32 mouse cellular contexts compared by ENCODE assay signal in genomic region chr2:24776831-24777230, GRCm38 (mm10). TPM values are rescaled to one million over a fixed set of nuclear protein-coding genes. Genes with fewer than 3 reads are reported as not detected.
DNase-seq lines count a peak whose midpoint lies in the region; ATAC-seq and TF ChIP-seq lines count a peak whose summit lies in the region.
"Had no signal": no experiment of that assay in that cellular context is flagged by ENCODE, and none has a peak within 500 bp of the region (broad histone marks: within the 10 kb centered on the region; RNA-seq: fewer than 3 reads in every experiment).

No protein-coding gene starts in this region.

- TF ChIP-seq POLR2A in CH12.LX (IDR thresholded peaks at IDR 0.05; ENCODE audit: low read depth, low read length) = no peak

- H3K27ac ChIP-seq in forebrain, postnatal 0 days (ENCODE audit: low read depth, low read length) = no peak overlapping the region
- no peak overlapping the region for H3K27ac ChIP-seq in forebrain, embryonic 14.5 days (ENCODE audit: low read depth, low read length)
- no peak overlapping the region for H3K27ac ChIP-seq in CH12.LX (ENCODE audit: insufficient read depth, low read depth)
- no peak overlapping the region for H3K27ac ChIP-seq in heart, embryonic 11.5 days (ENCODE audit: low read depth, low read length)
- H3K27ac ChIP-seq in liver, postnatal 0 days (ENCODE audit: low read depth) = no peak overlapping the region
- H3K27ac ChIP-seq: forebrain, embryonic 12.5 days; heart, embryonic 13.5 days; hindbrain, embryonic 13.5 days; kidney, postnatal 0 days; limb, embryonic 15.5 days; liver, embryonic 14.5 days; lung, embryonic 15.5 days; neural tube, embryonic 13.5 days had no signal

- in situ Hi-C loops in CH12.LX (cut with MboI; ENCODE audit: low pct_ligation_motif_present, low pct_unique_long_range_greater_than_20kb, low sequenced_read_pairs) = no loop called here

- H3K27me3 ChIP-seq in forebrain, postnatal 0 days (ENCODE audit: insufficient read depth, low read length) = no peaks in the 10 kb centered on the region
- H3K27me3 ChIP-seq in forebrain, embryonic 14.5 days (replicated peaks; ENCODE audit: control insufficient read depth, insufficient read depth, low read length) = no peaks in the 10 kb centered on the region
- H3K27me3 ChIP-seq in CH12.LX (replicated peaks) = no peaks in the 10 kb centered on the region
- H3K27me3 ChIP-seq in heart, embryonic 11.5 days (ENCODE audit: control insufficient read depth, insufficient read depth, low read length) = no peaks in the 10 kb centered on the region
- no peaks in the 10 kb centered on the region for H3K27me3 ChIP-seq in liver, postnatal 0 days (ENCODE audit: insufficient read depth, low read length)
- H3K27me3 ChIP-seq: forebrain, embryonic 12.5 days; heart, embryonic 13.5 days; hindbrain, embryonic 13.5 days; limb, embryonic 15.5 days; lung, embryonic 15.5 days; neural tube, embryonic 13.5 days; Patski had no signal

- H3K9ac ChIP-seq in forebrain, postnatal 0 days = no peak overlapping the region
- H3K9ac ChIP-seq in forebrain, embryonic 14.5 days (ENCODE audit: low read length) = no peak overlapping the region
- H3K9ac ChIP-seq in CH12.LX (ENCODE audit: insufficient read depth, low read depth) = no peak overlapping the region
- no peak overlapping the region for H3K9ac ChIP-seq in heart, embryonic 11.5 days (ENCODE audit: low read depth, low read length)
- H3K9ac ChIP-seq in liver, postnatal 0 days (replicated peaks) = no peak overlapping the region
- H3K9ac ChIP-seq: forebrain, embryonic 12.5 days; heart, embryonic 13.5 days; hindbrain, embryonic 13.5 days; limb, embryonic 15.5 days; liver, embryonic 14.5 days; lung, embryonic 15.5 days; neural tube, embryonic 13.5 days had no signal

- DNase-seq in forebrain, postnatal 0 days = no peak
- no peak for DNase-seq in forebrain, embryonic 14.5 days (ENCODE audit: low spot score)
- DNase-seq in CH12.LX (ENCODE audit: extremely low read depth) (peak; percentile 11), MN1 (ENCODE audit: low spot score) (peak; percentile 9)
- no peak for DNase-seq in liver, postnatal 0 days
- DNase-seq: adrenal gland, postnatal 10 days; B cell, adult 2 months; cerebellum, adult 11 months; cerebellum, adult 9-11 months; gastrocnemius, postnatal 14 days; heart, adult 11 months; heart, postnatal 14 days; kidney, adult 2 months; left cerebral cortex, postnatal 4 days; lung, postnatal 36 days; retina, postnatal 1 day; right cerebral cortex, postnatal 25 days; spleen, adult 18-20 months had no signal

- TF ChIP-seq EP300 in CH12.LX (IDR thresholded peaks at IDR 0.05; ENCODE audit: low read length) = no peak
- TF ChIP-seq EP300 in liver, postnatal 0 days (IDR thresholded peaks at IDR 0.05; ENCODE audit: low read depth) = no peak

- no peak overlapping the region for H3K4me2 ChIP-seq in forebrain, postnatal 0 days (ENCODE audit: low read depth)
- no peak overlapping the region for H3K4me2 ChIP-seq in forebrain, embryonic 14.5 days (ENCODE audit: low read length)
- no peak overlapping the region for H3K4me2 ChIP-seq in CH12.LX (ENCODE audit: insufficient read depth, low read depth, poor library complexity, severe bottlenecking)
- H3K4me2 ChIP-seq in heart, embryonic 11.5 days = no peak overlapping the region
- H3K4me2 ChIP-seq in liver, postnatal 0 days (ENCODE audit: low read depth, low read length) = no peak overlapping the region
- H3K4me2 ChIP-seq: forebrain, embryonic 12.5 days; heart, embryonic 13.5 days; hindbrain, embryonic 13.5 days; limb, embryonic 15.5 days; lung, embryonic 15.5 days; neural tube, embryonic 13.5 days had no signal

- TF ChIP-seq CTCF in forebrain, postnatal 0 days (IDR thresholded peaks at IDR 0.05; ENCODE audit: low read depth) = no peak
- no peak for TF ChIP-seq CTCF in CH12.LX (conservative IDR thresholded peaks at IDR 0.05 in 1 of 2, IDR thresholded peaks at IDR 0.05 in 1 of 2; ENCODE audit: low read depth in 2 of 2, low read length in 2 of 2)
- no peak for TF ChIP-seq CTCF in liver, postnatal 0 days (IDR thresholded peaks at IDR 0.05; ENCODE audit: low read depth)

- no peaks in the 10 kb centered on the region for H3K9me3 ChIP-seq in forebrain, postnatal 0 days (ENCODE audit: low read length)
- H3K9me3 ChIP-seq in forebrain, embryonic 14.5 days (replicated peaks; ENCODE audit: control insufficient read depth, low read length) = no peaks in the 10 kb centered on the region
- H3K9me3 ChIP-seq in CH12.LX (replicated peaks; ENCODE audit: low read length) = peaks cover 5% of the 10 kb centered on the region
- H3K9me3 ChIP-seq in heart, embryonic 11.5 days (replicated peaks; ENCODE audit: control insufficient read depth, low read length) = no peaks in the 10 kb centered on the region
- peaks cover 3% of the 10 kb centered on the region; the same call in 1 of the 2 replicates for H3K9me3 ChIP-seq in liver, postnatal 0 days (ENCODE audit: low read length)
- H3K9me3 ChIP-seq: heart, embryonic 13.5 days; hindbrain, embryonic 13.5 days; limb, embryonic 15.5 days; lung, embryonic 15.5 days; neural tube, embryonic 13.5 days had no signal

- H3K4me3 ChIP-seq in forebrain, postnatal 0 days (ENCODE audit: low read depth, low read length) = no peak overlapping the region
- H3K4me3 ChIP-seq in forebrain, embryonic 14.5 days (ENCODE audit: low read depth, low read length) = no peak overlapping the region
- H3K4me3 ChIP-seq in CH12.LX (replicated peaks in 1 of 3; ENCODE audit: low read depth in 2 of 3, low read length in 2 of 3, poor library complexity in 1 of 3) = no peak overlapping the region
- H3K4me3 ChIP-seq in heart, embryonic 11.5 days (ENCODE audit: low read depth, low read length) = no peak overlapping the region
- no peak overlapping the region for H3K4me3 ChIP-seq in liver, postnatal 0 days (ENCODE audit: low read depth, low read length)
- H3K4me3 ChIP-seq: forebrain, embryonic 12.5 days; heart, embryonic 13.5 days; hindbrain, embryonic 13.5 days; limb, embryonic 15.5 days; lung, embryonic 15.5 days; myocyte; neural tube, embryonic 13.5 days had no signal

- WGBS in forebrain, postnatal 0 days = 11% methylated on average over 4 of the region's 5 CpGs
- WGBS in forebrain, embryonic 14.5 days = 6% methylated on average over 4 of the region's 5 CpGs
- WGBS in heart, embryonic 11.5 days (ENCODE audit: insufficient replicate concordance) = 20% methylated on average over 2 of the region's 5 CpGs
- 50% methylated on average over 2 of the region's 5 CpGs for WGBS in liver, postnatal 0 days (ENCODE audit: insufficient replicate concordance)

- H3K79me2 ChIP-seq in CH12.LX (replicated peaks; ENCODE audit: control insufficient read depth, extremely low read depth, insufficient read depth, poor library complexity, severe bottlenecking) = no peaks in the 10 kb centered on the region

- H3K36me3 ChIP-seq in forebrain, postnatal 0 days (ENCODE audit: insufficient read depth) = no peaks in the 10 kb centered on the region
- H3K36me3 ChIP-seq in forebrain, embryonic 14.5 days (ENCODE audit: control insufficient read depth, insufficient read depth, low read length) = no peaks in the 10 kb centered on the region
- no peaks in the 10 kb centered on the region for H3K36me3 ChIP-seq in CH12.LX (replicated peaks in 1 of 2; ENCODE audit: control insufficient read depth in 1 of 2, insufficient read depth in 1 of 2, low read length in 1 of 2)
- H3K36me3 ChIP-seq in heart, embryonic 11.5 days (ENCODE audit: control insufficient read depth, insufficient read depth, low read length) = no peaks in the 10 kb centered on the region
- no peaks in the 10 kb centered on the region for H3K36me3 ChIP-seq in liver, postnatal 0 days (replicated peaks; ENCODE audit: insufficient read depth, low read length)
- H3K36me3 ChIP-seq: forebrain, embryonic 12.5 days; heart, embryonic 13.5 days; hindbrain, embryonic 13.5 days; limb, embryonic 15.5 days; lung, embryonic 15.5 days; neural tube, embryonic 13.5 days had no signal

- H3K4me1 ChIP-seq in forebrain, postnatal 0 days (ENCODE audit: insufficient read depth) = no peaks in the 10 kb centered on the region
- H3K4me1 ChIP-seq in forebrain, embryonic 14.5 days (ENCODE audit: control insufficient read depth, insufficient read depth, low read length) = no peaks in the 10 kb centered on the region
- peaks cover 12 to 15% of the 10 kb centered on the region in 2 experiments for H3K4me1 ChIP-seq in CH12.LX (ENCODE audit: control insufficient read depth in 1 of 2, insufficient read depth in 2 of 2)
- H3K4me1 ChIP-seq in heart, embryonic 11.5 days (ENCODE audit: control insufficient read depth, insufficient read depth, low read length) = no peaks in the 10 kb centered on the region
- H3K4me1 ChIP-seq in liver, postnatal 0 days (ENCODE audit: insufficient read depth) = no peaks in the 10 kb centered on the region
- H3K4me1 ChIP-seq: heart, embryonic 13.5 days; limb, embryonic 15.5 days; lung, embryonic 15.5 days; neural tube, embryonic 13.5 days had no signal

- TF ChIP-seq RAD21 in CH12.LX (IDR thresholded peaks at IDR 0.05; ENCODE audit: low read depth, low read length) = no peak

- ATAC-seq in forebrain, postnatal 0 days = peak; percentile 45
- ATAC-seq in forebrain, embryonic 14.5 days = no peak
- peak; percentile 17 to 38; a peak in 2 of 4 replicates for ATAC-seq in hematopoietic stem cell, adult 5-6 weeks (replicated peaks in 1 of 2; ENCODE audit: insufficient read depth in 1 of 2, low FRiP score in 2 of 2, low TSS enrichment in 1 of 2, low read depth in 1 of 2, poor library complexity in 2 of 2, severe bottlenecking in 2 of 2)
- no peak for ATAC-seq in heart, embryonic 11.5 days (replicated peaks; ENCODE audit: insufficient number of reproducible peaks, low FRiP score, low TSS enrichment)
- no peak for ATAC-seq in liver, postnatal 0 days
- ATAC-seq: Patski had no signal

- dilution Hi-C loops in CH12.LX (cut with MboI; ENCODE audit: extremely low pct_ligation_motif_present, extremely low pct_unique_long_range_greater_than_20kb, low sequenced_read_pairs) = no loop called here

TF ChIP-seq in CH12.LX, 34 proteins besides CTCF, POLR2A, EP300 and RAD21 (continues in another document):
- TF ChIP-seq SIN3A (IDR thresholded peaks at IDR 0.05; ENCODE audit: low read length) (no peak), SMC3 (IDR thresholded peaks at IDR 0.05; ENCODE audit: low read depth, low read length) (no peak), NRF1 (IDR thresholded peaks at IDR 0.05; ENCODE audit: low read depth, low read length) (no peak), E2F4 (IDR thresholded peaks at IDR 0.05; ENCODE audit: insufficient replicate concordance, low read depth, low read length) (no peak)

RNA-seq across cellular contexts. Expression of gene Cacna1b, which starts 13.9 kb away (rescaled TPM):
- total RNA-seq in forebrain, postnatal 0 days (2014; rRNA removed) = 40.4 and 41.7 TPM in 2 replicates
- polyA plus RNA-seq in forebrain, postnatal 0 days (2015; fragmentation: Nextera tagmentation; extraction: Ambion mirVana) = 4.1 and 7.9 TPM in 2 replicates
- 3.6 and 5.5 TPM in 2 replicates for polyA plus RNA-seq in forebrain, embryonic 14.5 days (2014; fragmentation: Nextera tagmentation; extraction: Ambion mirVana)
- 0.21 and 0.72 TPM in 2 replicates for total RNA-seq in CH12.LX (2012; rRNA removed)
- 0.18 TPM in 1 of 2 replicates, not detected in the other for total RNA-seq in CH12.LX (2014; rRNA removed)
- polyA plus RNA-seq in CH12.LX (2012; ENCODE audit: insufficient read length, low read depth) = 0.16 and 0.26 TPM in 2 replicates
- 0.13 TPM in 1 of 2 replicates, not detected in the other for total RNA-seq in hematopoietic stem cell, adult 5-6 weeks (2017)
- 0.23 and 0.32 TPM in 2 replicates for polyA plus RNA-seq in heart, embryonic 11.5 days (2014; fragmentation: Nextera tagmentation; extraction: Ambion mirVana)
- 0.25 and 0.34 TPM in 2 replicates for polyA plus RNA-seq in liver, postnatal 0 days (2015; fragmentation: Nextera tagmentation; extraction: Ambion mirVana)
- total RNA-seq: common myeloid progenitor, adult 5-6 weeks; megakaryocyte-erythroid progenitor cell, adult 5-6 weeks had no signal

Comparison
In these comparisons a context has a peak if more than half of its experiments do, and no peak if none do; other contexts are left out.
1. ATAC-seq: peak in forebrain, postnatal 0 days (single experiment) and hematopoietic stem cell, adult 5-6 weeks (2 of 2); none in forebrain, embryonic 14.5 days (single experiment), heart, embryonic 11.5 days (single experiment) and liver, postnatal 0 days (single experiment).
2. DNase-seq: peak in CH12.LX (single experiment) and MN1 (single experiment); none in forebrain, postnatal 0 days (single experiment), forebrain, embryonic 14.5 days (single experiment) and liver, postnatal 0 days (single experiment).